21 mouse cellular contexts compared by ENCODE assay signal in the genomic region with DNA sequence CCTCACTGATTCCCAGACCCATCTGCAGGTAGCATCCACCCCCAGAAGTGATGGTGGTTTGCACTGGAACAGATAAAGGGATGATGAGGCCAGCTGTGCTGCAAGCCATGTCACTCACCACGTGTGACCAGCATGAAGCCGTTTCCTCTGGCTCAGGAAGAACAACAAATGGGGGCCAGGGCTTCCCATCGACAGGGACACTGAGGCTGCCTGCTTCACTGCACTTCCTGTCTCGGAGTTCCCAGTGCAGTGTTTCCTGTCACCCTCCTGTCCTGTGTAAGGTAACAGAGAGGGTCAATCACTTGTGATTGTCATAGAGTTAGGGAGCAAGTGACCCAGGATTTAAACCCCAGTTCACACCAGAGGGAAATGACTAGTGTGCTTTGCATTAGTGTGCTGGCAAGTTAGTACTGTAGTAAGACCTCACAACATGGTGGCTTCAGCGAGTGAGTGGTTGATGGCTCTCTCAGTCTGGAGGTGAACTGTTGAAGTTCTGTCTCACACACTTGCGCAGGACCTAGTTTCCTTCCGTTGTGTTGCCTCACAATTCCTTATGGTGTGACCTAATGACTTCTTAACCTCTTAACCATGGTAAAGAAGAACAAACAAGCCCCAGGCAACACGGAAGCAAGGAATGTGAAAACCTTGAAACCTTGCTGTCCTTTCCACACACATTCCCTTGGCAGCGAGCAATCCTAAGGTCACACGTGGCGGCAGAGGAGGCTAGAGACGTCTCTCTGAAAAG. TPM values are rescaled to one million over a fixed set of nuclear protein-coding genes. Genes with fewer than 3 reads are reported as not detected.
A peak's percentile ranks its signal among the peaks of the same experiment; 100 is the strongest.
DNase-seq lines count a peak whose midpoint lies in the region; ATAC-seq and TF ChIP-seq lines count a peak whose summit lies in the region.
"Had no signal": no experiment of that assay in that cellular context is flagged by ENCODE, and none has a peak within 500 bp of the region (broad histone marks: within the 10 kb centered on the region; RNA-seq: fewer than 3 reads in every experiment).

No protein-coding gene starts in this region.

- H3K27me3 ChIP-seq in CH12.LX (replicated peaks), result no peaks in the 10 kb centered on the region
- no peaks in the 10 kb centered on the region for H3K27me3 ChIP-seq in liver, embryonic 15.5 days
- H3K27me3 ChIP-seq: embryonic facial prominence, embryonic 12.5 days; hindbrain, embryonic 12.5 days; lung, embryonic 15.5 days had no signal

- peak overlapping the region; percentile 17; the same call in 1 of the 2 replicates for H3K27ac ChIP-seq in CH12.LX (ENCODE audit: insufficient read depth, low read depth)
- H3K27ac ChIP-seq in liver, embryonic 15.5 days (replicated peaks), result peak overlapping the region; percentile 59
- H3K27ac ChIP-seq: embryonic facial prominence, embryonic 12.5 days; hindbrain, embryonic 12.5 days; lung, embryonic 15.5 days had no signal

- in situ Hi-C loops in CH12.LX (cut with MboI; ENCODE audit: low pct_ligation_motif_present, low pct_unique_long_range_greater_than_20kb, low sequenced_read_pairs), result no loop called here

- H3K9ac ChIP-seq in CH12.LX (ENCODE audit: insufficient read depth, low read depth), result no peak overlapping the region
- H3K9ac ChIP-seq in liver, embryonic 15.5 days, result no peak overlapping the region
- H3K9ac ChIP-seq: embryonic facial prominence, embryonic 12.5 days; hindbrain, embryonic 12.5 days; lung, embryonic 15.5 days had no signal

- peaks cover 6% of the 10 kb centered on the region for H3K9me3 ChIP-seq in CH12.LX (replicated peaks; ENCODE audit: low read length)
- H3K9me3 ChIP-seq in liver, embryonic 15.5 days (replicated peaks), result no peaks in the 10 kb centered on the region
- H3K9me3 ChIP-seq: embryonic facial prominence, embryonic 12.5 days; hindbrain, embryonic 12.5 days; lung, embryonic 15.5 days had no signal

- 0 out of 2 replicates have a peak, but pooled peaks have one; percentile 11 for ATAC-seq in liver, embryonic 15.5 days (ENCODE audit: insufficient read depth)
- 0 out of 2 replicates have a peak, but pooled peaks have one; percentile 4 for ATAC-seq in megakaryocyte-erythroid progenitor cell, adult 5-6 weeks (replicated peaks; ENCODE audit: low FRiP score, low TSS enrichment, poor library complexity, severe bottlenecking)
- ATAC-seq in frontal cortex, adult (ENCODE audit: low TSS enrichment), result no peak
- ATAC-seq: midbrain, embryonic 16.5 days had no signal

- H3K4me2 ChIP-seq in CH12.LX (ENCODE audit: insufficient read depth, low read depth, poor library complexity, severe bottlenecking), result no peak overlapping the region
- no peak overlapping the region for H3K4me2 ChIP-seq in liver, embryonic 15.5 days
- H3K4me2 ChIP-seq: embryonic facial prominence, embryonic 12.5 days; heart, embryonic 11.5 days; hindbrain, embryonic 12.5 days; lung, embryonic 15.5 days had no signal

- no peak for TF ChIP-seq RAD21 in CH12.LX (IDR thresholded peaks at IDR 0.05; ENCODE audit: low read depth, low read length)

- TF ChIP-seq CTCF in CH12.LX (conservative IDR thresholded peaks at IDR 0.05 in 1 of 2, IDR thresholded peaks at IDR 0.05 in 1 of 2; ENCODE audit: low read depth in 2 of 2, low read length in 2 of 2), result no peak

- TF ChIP-seq POLR2A in CH12.LX (IDR thresholded peaks at IDR 0.05; ENCODE audit: low read depth, low read length), result no peak

- DNase-seq in heart, adult 11 months, result peak; percentile 90
- no peak for DNase-seq in heart, postnatal 4 days
- no peak for DNase-seq in CH12.LX (ENCODE audit: extremely low read depth)
- no peak for DNase-seq in urinary bladder, adult 2 months (ENCODE audit: low spot score)
- DNase-seq in embryo, embryonic 9.5 days (ENCODE audit: extremely low spot score), result no peak
- DNase-seq: adrenal gland, postnatal 36 days; cerebellum, adult 11-12 months; cerebellum, postnatal 10 days; kidney, adult 18-20 months; layer of hippocampus, adult 9-11 months; right cerebral cortex, adult 18-20 months; thymus, adult 2 months; thymus, postnatal 4 days had no signal

- dilution Hi-C loops in CH12.LX (cut with MboI; ENCODE audit: extremely low pct_ligation_motif_present, extremely low pct_unique_long_range_greater_than_20kb, low sequenced_read_pairs), result no loop called here

- peaks cover 7 to 84% of the 10 kb centered on the region in 2 experiments for H3K4me1 ChIP-seq in CH12.LX (ENCODE audit: control insufficient read depth in 1 of 2, insufficient read depth in 2 of 2)
- H3K4me1 ChIP-seq in liver, embryonic 15.5 days (replicated peaks), result peaks cover 86% of the 10 kb centered on the region

- no peak for TF ChIP-seq EP300 in CH12.LX (IDR thresholded peaks at IDR 0.05; ENCODE audit: low read length)

- no peak overlapping the region for H3K4me3 ChIP-seq in CH12.LX (replicated peaks in 1 of 3; ENCODE audit: low read depth in 2 of 3, low read length in 2 of 3, poor library complexity in 1 of 3)
- no peak overlapping the region for H3K4me3 ChIP-seq in liver, embryonic 15.5 days (replicated peaks)
- H3K4me3 ChIP-seq: embryonic facial prominence, embryonic 12.5 days; hindbrain, embryonic 12.5 days; lung, embryonic 15.5 days had no signal

- WGBS in liver, embryonic 15.5 days (ENCODE audit: insufficient replicate concordance), result 68% methylated on average over 12 of the region's 12 CpGs

- H3K36me3 ChIP-seq in CH12.LX (replicated peaks in 1 of 2; ENCODE audit: control insufficient read depth in 1 of 2, insufficient read depth in 1 of 2, low read length in 1 of 2), result peaks cover 62 to 87% of the 10 kb centered on the region in 2 experiments
- peaks cover 72% of the 10 kb centered on the region for H3K36me3 ChIP-seq in liver, embryonic 15.5 days (replicated peaks)
- H3K36me3 ChIP-seq: embryonic facial prominence, embryonic 12.5 days; hindbrain, embryonic 12.5 days; lung, embryonic 15.5 days had no signal

- peaks cover 59% of the 10 kb centered on the region for H3K79me2 ChIP-seq in CH12.LX (replicated peaks; ENCODE audit: control insufficient read depth, extremely low read depth, insufficient read depth, poor library complexity, severe bottlenecking)

TF ChIP-seq in CH12.LX, 34 proteins besides CTCF, POLR2A, EP300 and RAD21:
- no peak for TF ChIP-seq JUND (conservative IDR thresholded peaks at IDR 0.05; ENCODE audit: low read depth, low read length)
- no peak for TF ChIP-seq USF1 (IDR thresholded peaks at IDR 0.05; ENCODE audit: low read depth, low read length)
- TF ChIP-seq CHD2 (IDR thresholded peaks at IDR 0.05; ENCODE audit: low read length), result no peak
- TF ChIP-seq ETS1 (conservative IDR thresholded peaks at IDR 0.05; ENCODE audit: low read depth, low read length), result no peak
- no peak for TF ChIP-seq POLR2AphosphoS2 (IDR thresholded peaks at IDR 0.05; ENCODE audit: low read depth, low read length)
- no peak for TF ChIP-seq ZNF384 (IDR thresholded peaks at IDR 0.05; ENCODE audit: low read depth, low read length)
- no peak for TF ChIP-seq RCOR1 (conservative IDR thresholded peaks at IDR 0.05; ENCODE audit: low read depth, low read length)
- TF ChIP-seq KAT2A (IDR thresholded peaks at IDR 0.05; ENCODE audit: insufficient replicate concordance, low read length), result no peak
- no peak for TF ChIP-seq MEF2A (IDR thresholded peaks at IDR 0.05; ENCODE audit: borderline replicate concordance, low read depth, low read length)
- TF ChIP-seq JUN (IDR thresholded peaks at IDR 0.05; ENCODE audit: insufficient read depth, low read depth, low read length), result no peak
- TF ChIP-seq ZMIZ1 (IDR thresholded peaks at IDR 0.05; ENCODE audit: low read depth, low read length), result no peak
- no peak for TF ChIP-seq TCF12 (IDR thresholded peaks at IDR 0.05; ENCODE audit: low read depth, low read length)
- TF ChIP-seq SMC3 (IDR thresholded peaks at IDR 0.05; ENCODE audit: low read depth, low read length), result no peak
- no peak for TF ChIP-seq E2F4 (IDR thresholded peaks at IDR 0.05; ENCODE audit: insufficient replicate concordance, low read depth, low read length)
- TF ChIP-seq SIN3A (IDR thresholded peaks at IDR 0.05; ENCODE audit: low read length), result no peak
- TF ChIP-seq NELFE (IDR thresholded peaks at IDR 0.05; ENCODE audit: low read depth, low read length), result no peak
- no peak for TF ChIP-seq MAX (IDR thresholded peaks at IDR 0.05; ENCODE audit: low read length)
- TF ChIP-seq NRF1 (IDR thresholded peaks at IDR 0.05; ENCODE audit: low read depth, low read length), result no peak
- no peak for TF ChIP-seq MAZ (IDR thresholded peaks at IDR 0.05; ENCODE audit: low read depth, low read length)

RNA-seq across cellular contexts. Expression of gene Mgll, which starts 23.3 kb away (rescaled TPM):
- 100 to 1,000 TPM; 132 to 138 TPM for total RNA-seq in heart, postnatal 4 days (2021)
- total RNA-seq in CH12.LX (2012; rRNA removed), result 81.1 and 95.6 TPM in 2 replicates
- total RNA-seq in CH12.LX (2014; rRNA removed), result 57.7 and 60.8 TPM in 2 replicates
- 66.6 and 76.5 TPM in 2 replicates for polyA plus RNA-seq in CH12.LX (2012; ENCODE audit: insufficient read length, low read depth)
- 69.7 and 71.6 TPM in 2 replicates for polyA plus RNA-seq in liver, embryonic 15.5 days (2015; fragmentation: Nextera tagmentation; extraction: Ambion mirVana)
- total RNA-seq in megakaryocyte-erythroid progenitor cell, adult 5-6 weeks (2014; fragmentation: Nextera tagmentation), result 17.9 and 19.1 TPM in 2 replicates
- 8.9 and 9.3 TPM in 2 replicates for total RNA-seq in megakaryocyte-erythroid progenitor cell, adult 5-6 weeks (2017)
- polyA plus RNA-seq in urinary bladder, adult 2 months (2012; rRNA removed), result 66.3 and 69.7 TPM in 2 replicates
